Mouse (Mus musculus) kidney, adult 2 months (tissue): Measurements from ENCODE around the gene Rpl36a-ps1. TPM values are rescaled to one million over a fixed set of nuclear protein-coding genes. Genes with fewer than 3 reads are reported as not detected.

ENCODE experiments used
- DNase-seq: peaks from one replicate; pipeline ENCODE4 v3.0.0; 2021
- H3K27ac ChIP-seq: fragments of 200-500 bp; 2 replicates; pipeline ENCODE4 v1.5.1; 2012; ENCODE audit warnings: low read depth, low read length, control low read depth, inconsistent platforms; ENCODE audit not compliant: insufficient read depth
- H3K27me3 ChIP-seq: fragments of 200-500 bp; replicated peaks from 2 replicates; pipeline ENCODE4 v1.6.1; 2012; ENCODE audit warnings: mild to moderate bottlenecking, moderate library complexity, low read length, inconsistent platforms; ENCODE audit not compliant: control insufficient read depth, insufficient read depth
- H3K36me3 ChIP-seq: fragments of 200-500 bp; 2 replicates; pipeline ENCODE4 v1.6.1; 2012; ENCODE audit warnings: mild to moderate bottlenecking, moderate library complexity, low read length, inconsistent platforms; ENCODE audit not compliant: control insufficient read depth, insufficient read depth
- H3K4me1 ChIP-seq: fragments of 200-500 bp; 2 replicates; pipeline ENCODE4 v1.6.1; 2011; ENCODE audit warnings: low read length; ENCODE audit not compliant: control insufficient read depth, insufficient read depth
- H3K4me3 ChIP-seq: fragments of 200-500 bp; 2 replicates; pipeline ENCODE4 v1.5.1; 2011; ENCODE audit warnings: mild to moderate bottlenecking, low read depth, low read length, control low read depth; ENCODE audit not compliant: insufficient read depth
- CTCF ChIP-seq: fragments of 200-500 bp; conservative IDR thresholded peaks from 2 replicates; pipeline ENCODE4 v1.5.1; 2011; ENCODE audit warnings: low read depth, mild to moderate bottlenecking, control low read depth, low read length, moderate library complexity, mixed read lengths; ENCODE audit not compliant: insufficient read depth, insufficient read length
- POLR2A ChIP-seq: fragments of 200-500 bp; IDR thresholded peaks from one replicate; pipeline ENCODE4 v1.6.1; 2011; ENCODE audit warnings: low read depth, low read length, control low read depth
- WGBS: fragments of 180-500 bp; shearing (Covaris S2); methylation state at CpG from one replicate; pipeline ENCODE4 v1.1.7; 2018; 5-methylcytosine and 5-hydroxymethylcytosine counted together
- polyA plus RNA-seq: library from polyadenylated mRNA; depleted of rRNA; stranded (reverse); fragments of >200 nt; gene quantifications from 2 replicates; pipeline ENCODE4 v1.2.3, GENCODE M21; 2012; rRNA removed

The Rpl36a-ps1 gene
- polyA plus RNA-seq, 1 experiment = not detected

GRCm38 (mm10) chr14:98952441-98952840, 41.7 kb downstream of the Rpl36a-ps1 start:
- TF ChIP-seq CTCF (no peak), POLR2A (no peak)
- H3K4me1 ChIP-seq = no peaks in the 10 kb centered on the region
- no peak overlapping the region for H3K27ac ChIP-seq
- H3K27me3 ChIP-seq = no peaks in the 10 kb centered on the region
- no peaks in the 10 kb centered on the region for H3K36me3 ChIP-seq
- WGBS = 85% methylated on average over 7 of the region's 7 CpGs
- H3K4me3 ChIP-seq = no peak overlapping the region
- no peak for DNase-seq

- Histone ChIP-seq H3K27ac (no peak overlapping the region), H3K4me1 (no peaks in the 10 kb centered on the region), H3K27me3 (no peaks in the 10 kb centered on the region), H3K36me3 (no peaks in the 10 kb centered on the region), H3K4me3 (no peak overlapping the region)
- TF ChIP-seq CTCF (no peak), POLR2A (no peak)
- DNase-seq = no peak
- WGBS = 83% methylated on average over 4 of the region's 4 CpGs
Measured at GRCm38 (mm10) chr14:98951626-98952290, 42.4 kb downstream of the Rpl36a-ps1 start.

Other genes with a start within 250 kb of the Rpl36a-ps1 start
- 12.3 and 16.5 TPM in 2 replicates for gene Mzt1, start 51.8 kb upstream of the Rpl36a-ps1 start, polyA plus RNA-seq
- gene Bora, start 51.9 kb upstream of the Rpl36a-ps1 start, polyA plus RNA-seq = 0.73 and 0.77 TPM in 2 replicates
- gene Pibf1, start 105.1 kb upstream of the Rpl36a-ps1 start, polyA plus RNA-seq = 1.3 and 1.6 TPM in 2 replicates
- gene Dis3, start 105.5 kb upstream of the Rpl36a-ps1 start, polyA plus RNA-seq = 3.5 and 4.2 TPM in 2 replicates